Mouse (Mus musculus): ENCODE measurements around the gene Krtap5-1.
"Not testable (repeated sequence)": the region's sequence is repeated elsewhere in the genome, so short reads cannot be mapped to it uniquely, and the experiment has no call there.

The Krtap5-1 gene

GRCm38 (mm10) chr7:142297018-142297417, at the start of gene Krtap5-1:
Krtap5-1 (minus strand) TSS chr7:142297118.
- in situ Hi-C loops (cut with MboI, MseI): not testable (repeated sequence)

- in situ Hi-C loops (cut with MboI, MseI): loop anchor here (5.0 kb wide), 1 partner anchor 45 kb away; the partner anchor contains the start of gene Ctsd
Observed at GRCm38 (mm10) chr7:142342247-142342640, 45.3 kb upstream of the Krtap5-1 start.

GRCm38 (mm10) chr7:142341564-142342246, 44.8 kb upstream of the Krtap5-1 start:
- in situ Hi-C loops (cut with MboI, MseI): loop anchor here (5.0 kb wide), 1 partner anchor 46 kb away; the partner anchor contains the start of gene Ctsd

DNA sequence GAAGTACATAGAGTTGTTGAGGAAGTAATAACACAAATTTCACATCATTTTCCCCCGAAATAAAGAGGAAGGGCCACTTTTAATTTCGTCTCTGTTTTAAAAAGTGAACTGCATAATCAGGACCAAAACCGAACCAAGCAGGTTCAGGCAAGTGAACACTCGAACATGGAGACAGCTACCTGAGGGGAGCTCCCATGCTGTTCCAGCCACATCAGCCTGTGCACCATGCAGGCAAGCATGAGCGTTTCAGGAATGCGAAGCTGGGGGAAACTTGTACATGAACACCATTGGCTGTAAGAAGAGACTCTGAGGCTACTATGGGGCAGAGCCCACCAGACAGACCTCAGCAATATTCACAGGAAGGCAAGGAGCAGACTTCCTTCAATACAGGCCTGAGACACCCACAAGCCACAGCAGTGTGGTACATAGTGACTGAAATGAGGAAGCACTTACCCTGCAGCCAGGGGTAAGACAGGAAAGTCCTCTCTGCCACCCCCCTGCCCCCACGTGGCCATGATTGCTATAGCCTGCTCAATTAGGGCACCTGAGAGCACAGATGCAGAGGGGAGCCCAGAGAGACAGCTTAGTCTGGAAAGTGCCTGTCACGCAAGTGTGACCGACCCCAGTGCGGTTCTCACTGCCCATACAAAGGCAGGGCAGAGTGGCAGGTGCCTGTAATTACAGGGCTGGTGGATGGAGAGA, 43.5 kb upstream of the Krtap5-1 start:
- in situ Hi-C loops (cut with MboI, MseI): loop anchor here (5.0 kb wide), 1 partner anchor 47 kb away; the partner anchor contains the start of gene Ctsd

GRCm38 (mm10) chr7:142335151-142335550, 38.2 kb upstream of the Krtap5-1 start:
- in situ Hi-C loops (cut with MboI, MseI): loop anchor here (5.0 kb wide), 3 partner anchors 97 to 247 kb away; partner anchors contain the start of genes Syt8 and Tnnt3

DNA sequence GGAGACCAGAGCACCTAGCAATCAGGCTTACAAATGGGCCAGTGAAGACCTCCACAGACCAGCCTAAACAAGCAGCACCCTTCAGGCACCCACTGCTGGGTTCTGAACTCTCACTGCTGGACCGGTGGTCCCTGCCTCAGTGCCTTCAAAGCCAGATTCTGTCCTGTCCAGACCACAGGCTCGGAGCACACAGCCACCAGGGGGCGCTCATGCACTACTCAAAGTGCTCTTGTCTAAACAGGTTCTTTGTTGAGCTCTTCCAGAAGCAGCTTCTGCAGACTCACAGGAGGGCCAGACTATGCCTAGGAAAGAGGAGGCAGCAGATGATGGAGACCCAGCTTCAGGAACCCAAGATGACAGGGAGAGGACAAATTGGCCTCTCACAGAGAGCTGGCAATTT, 37.3 kb upstream of the Krtap5-1 start:
- in situ Hi-C loops (cut with MboI, MseI): loop anchor here (5.0 kb wide), 1 partner anchor 343 kb away; no protein-coding TSS in a partner anchor

GRCm38 (mm10) chr7:142332741-142333140, 35.8 kb upstream of the Krtap5-1 start:
- in situ Hi-C loops (cut with MboI, MseI): loop anchor here (5.0 kb wide), 1 partner anchor 345 kb away; no protein-coding TSS in a partner anchor

DNA sequence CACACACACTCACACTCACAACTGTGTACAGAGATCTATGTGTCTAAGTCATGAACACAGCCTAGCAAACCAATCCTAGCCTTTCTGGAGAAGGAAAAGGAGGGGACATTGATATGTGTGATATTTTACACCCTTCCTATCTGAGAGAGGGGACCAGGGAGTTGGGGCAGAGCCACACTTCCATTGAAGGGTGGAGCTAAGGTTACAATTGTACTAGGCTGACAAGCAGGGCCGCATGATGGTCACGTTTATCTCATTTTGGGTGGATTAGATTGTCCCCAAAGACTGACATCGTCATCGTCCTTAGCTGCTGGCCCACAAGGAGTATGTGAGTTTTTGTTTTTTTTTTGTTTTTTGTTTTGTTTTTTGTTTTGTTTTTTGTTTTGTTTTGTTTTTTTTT, 34.4 kb upstream of the Krtap5-1 start:
- in situ Hi-C loops (cut with MboI, MseI): loop anchor here (5.0 kb wide), 1 partner anchor 346 kb away; no protein-coding TSS in a partner anchor

DNA sequence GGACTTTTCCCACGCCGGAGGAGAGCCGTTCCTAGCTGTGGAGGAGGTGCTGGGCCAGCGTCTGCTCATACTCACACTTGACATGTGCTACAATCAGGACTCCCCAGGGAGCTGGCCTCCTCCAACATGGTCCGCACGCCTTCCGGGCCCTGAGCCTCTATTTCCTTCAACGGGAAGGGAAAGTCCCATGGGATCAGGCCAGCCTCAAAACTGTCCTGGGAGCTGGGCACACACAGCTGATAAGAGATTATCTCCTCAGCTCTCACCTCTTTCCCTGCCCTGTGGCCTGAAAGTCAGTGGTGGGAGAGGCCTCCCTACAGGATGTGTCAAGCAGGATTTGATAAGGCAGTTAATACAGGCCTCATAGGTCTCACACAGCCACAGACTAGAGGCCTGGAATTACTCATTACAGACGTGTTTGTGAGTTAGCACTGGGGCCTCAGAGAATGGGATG, 33.4 kb upstream of the Krtap5-1 start:
- in situ Hi-C loops (cut with MboI, MseI): loop anchor here (5.0 kb wide), 1 partner anchor 347 kb away; no protein-coding TSS in a partner anchor

DNA sequence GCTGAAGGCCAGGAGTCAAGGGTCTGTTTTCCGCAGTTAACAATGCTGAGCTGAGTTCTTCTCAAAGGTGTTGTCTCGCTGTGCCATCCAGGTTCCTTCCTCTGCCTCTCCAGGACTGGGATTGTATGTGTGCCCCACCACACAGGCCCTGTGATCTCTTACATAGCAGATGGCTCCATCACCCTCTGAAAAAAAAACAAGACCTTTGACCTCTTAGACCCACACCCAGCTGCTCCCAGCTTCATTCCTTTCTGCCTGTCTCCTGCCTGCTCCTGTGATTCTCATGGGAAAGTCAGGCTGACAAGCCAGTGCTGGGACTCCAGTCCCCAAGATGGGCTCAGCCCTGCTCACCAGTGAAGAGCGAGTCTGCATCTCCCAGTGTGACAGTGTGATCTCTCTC, 31.6 kb upstream of the Krtap5-1 start:
- in situ Hi-C loops (cut with MboI, MseI): no loop called here

DNA sequence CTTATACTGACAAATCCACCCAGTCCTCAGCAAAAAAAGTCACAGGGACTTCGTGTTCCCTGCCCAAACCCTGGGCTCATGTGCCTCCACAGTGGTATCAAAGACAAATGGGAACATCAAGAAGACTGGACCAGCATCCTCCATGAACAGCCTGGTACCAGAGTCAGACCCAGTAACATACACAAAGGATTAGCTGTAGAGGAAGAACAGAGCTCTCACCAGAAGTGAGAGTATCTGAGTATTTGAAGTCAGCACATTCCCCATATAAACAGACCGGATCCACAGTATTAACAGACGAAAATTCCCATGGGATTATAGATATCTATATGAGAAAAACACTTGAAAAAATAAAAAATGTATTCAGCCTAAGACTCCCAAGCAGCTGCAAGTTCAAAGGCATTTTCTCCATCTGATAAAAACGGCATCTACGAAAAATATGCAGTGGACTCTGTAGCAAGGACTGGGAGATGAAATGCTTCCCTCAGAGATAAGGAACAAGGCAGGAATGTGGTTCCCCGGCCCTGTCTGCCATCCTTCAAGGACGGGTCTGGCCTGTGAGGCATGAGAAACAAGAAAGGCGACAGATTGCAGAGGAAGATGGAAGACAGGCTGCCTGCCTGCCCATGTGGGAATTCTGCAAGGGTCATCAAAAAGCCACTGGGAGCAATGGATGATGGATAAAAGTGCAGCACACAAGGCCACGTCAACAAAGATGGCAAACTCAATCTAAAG, 30.0 kb upstream of the Krtap5-1 start:
- in situ Hi-C loops (cut with MboI, MseI): no loop called here

DNA sequence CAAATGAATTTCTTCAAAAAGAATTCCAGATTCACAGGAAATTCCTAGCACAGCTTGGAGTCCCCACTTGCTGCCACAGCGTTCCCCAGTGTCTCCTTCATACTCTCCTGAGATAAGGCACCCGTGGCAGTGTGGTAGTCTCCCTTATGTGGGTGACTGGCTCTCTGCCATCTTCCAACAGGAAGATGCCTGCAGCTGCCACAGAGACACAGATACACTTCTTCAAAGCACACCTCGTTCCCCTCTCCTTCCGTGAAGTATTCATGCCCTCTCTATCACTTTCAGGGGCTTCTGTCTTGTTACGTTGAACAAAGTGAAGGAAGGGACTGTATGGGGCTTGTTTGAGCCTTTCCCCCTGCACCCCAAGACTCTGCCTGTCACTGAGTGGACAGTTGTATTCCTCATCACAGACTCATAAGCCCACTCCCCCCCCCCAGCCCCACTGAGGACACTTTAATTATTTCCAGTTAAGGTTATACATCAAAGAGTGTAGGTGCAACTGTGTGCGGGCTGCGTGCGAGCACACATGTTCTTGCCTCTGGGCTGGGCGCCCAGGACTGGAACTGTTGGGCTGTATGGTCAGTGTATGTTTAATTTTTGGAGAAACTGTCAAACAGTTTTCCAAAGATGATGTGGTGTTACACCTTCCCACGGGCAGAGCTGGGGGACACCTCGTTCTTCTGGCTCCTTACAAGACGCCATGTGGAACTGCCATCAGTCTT, 26.6 kb upstream of the Krtap5-1 start:
- in situ Hi-C loops (cut with MboI, MseI): no loop called here

GRCm38 (mm10) chr7:142322641-142323040, 25.7 kb upstream of the Krtap5-1 start:
- in situ Hi-C loops (cut with MboI, MseI): no loop called here

- in situ Hi-C loops (cut with MboI, MseI): not testable (repeated sequence)
Observed at GRCm38 (mm10) chr7:142321637-142322306, 24.9 kb upstream of the Krtap5-1 start.

- in situ Hi-C loops (cut with MboI, MseI): no loop called here
Observed at GRCm38 (mm10) chr7:142320906-142321305, 24.0 kb upstream of the Krtap5-1 start.

- in situ Hi-C loops (cut with MboI, MseI): no loop called here
Observed at GRCm38 (mm10) chr7:142319124-142319523, 22.2 kb upstream of the Krtap5-1 start.

DNA sequence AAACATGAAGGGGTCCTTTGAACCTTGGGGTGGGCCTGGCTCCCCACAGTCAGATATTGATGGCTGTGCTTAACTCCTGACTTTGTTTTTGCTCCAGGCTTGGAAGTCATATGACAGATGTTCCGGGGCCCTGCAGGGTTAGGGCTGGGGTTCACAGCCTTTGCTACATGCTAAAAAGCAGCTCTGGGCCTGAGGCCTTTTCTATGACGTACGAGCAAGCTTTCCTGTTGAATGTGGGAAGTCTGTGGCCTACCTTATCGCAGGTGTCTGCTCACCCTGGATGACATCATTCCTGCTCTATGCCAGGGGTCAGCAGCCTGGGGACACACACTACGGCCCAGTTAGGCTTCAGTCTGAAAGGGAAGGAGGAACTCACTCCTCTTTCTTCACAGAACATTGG, 20.3 kb upstream of the Krtap5-1 start:
- in situ Hi-C loops (cut with MboI, MseI): no loop called here

DNA sequence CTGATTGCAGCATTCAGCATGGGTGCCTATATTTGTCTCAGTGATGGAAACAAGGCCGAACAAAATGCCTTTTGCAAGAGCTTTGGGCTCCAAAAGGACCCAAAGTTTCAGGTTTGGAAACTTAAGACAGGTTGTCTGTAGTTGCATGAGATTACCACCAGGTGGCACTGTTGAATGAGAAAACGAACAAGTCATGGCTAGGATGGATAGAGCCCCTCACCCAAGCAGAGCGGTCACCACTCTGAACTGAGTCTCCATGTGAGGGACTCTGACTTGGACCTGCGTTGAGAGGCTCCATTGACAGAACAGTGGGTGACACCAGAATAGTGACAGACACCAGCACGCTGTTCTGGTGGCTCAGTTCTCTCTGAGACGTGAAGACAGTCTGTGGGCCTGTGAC, 19.6 kb upstream of the Krtap5-1 start:
- in situ Hi-C loops (cut with MboI, MseI): no loop called here

GRCm38 (mm10) chr7:142314600-142315285, 17.8 kb upstream of the Krtap5-1 start:
- in situ Hi-C loops (cut with MboI, MseI): no loop called here

- in situ Hi-C loops (cut with MboI, MseI): not testable (repeated sequence)
Observed at GRCm38 (mm10) chr7:142303929-142304328, 7.0 kb upstream of the Krtap5-1 start.
